Mouse (Mus musculus): ENCODE measurements at regions not wholly inside any gene's neighbourhood (a gene's known extent, or its start where the extent isn't known, plus 50 kb on each side); places are given as distances from the start of the nearest gene placed in this dataset.

- no peaks in the 10 kb centered on the region for H3K79me2 ChIP-seq (ENCODE audit: control insufficient read depth, insufficient read depth, low read length, poor library complexity)
- H3K27ac ChIP-seq (ENCODE audit: control insufficient read depth, low read depth, low read length), result no peak overlapping the region
- no peaks in the 10 kb centered on the region for H3K36me3 ChIP-seq (ENCODE audit: control insufficient read depth in 1 of 2, insufficient read depth in 2 of 2, low read length in 2 of 2)
- H3K27me3 ChIP-seq (ENCODE audit: control insufficient read depth in 1 of 2, insufficient read depth in 2 of 2, low read length in 2 of 2), result no peaks in the 10 kb centered on the region
- no peak overlapping the region for H3K9ac ChIP-seq (ENCODE audit: control insufficient read depth, low read depth, low read length, poor library complexity, severe bottlenecking)
- no peak overlapping the region for H3K4me3 ChIP-seq (ENCODE audit: control insufficient read depth in 1 of 2, insufficient read depth in 1 of 2, low read depth in 2 of 2, low read length in 2 of 2)
- no peak for DNase-seq (ENCODE audit: low read depth, low spot score)
- H3K4me1 ChIP-seq (ENCODE audit: control insufficient read depth in 1 of 2, insufficient read depth in 2 of 2, low read length in 2 of 2), result no peaks in the 10 kb centered on the region
- TF ChIP-seq USF2 (IDR thresholded peaks at IDR 0.05; ENCODE audit: borderline replicate concordance in 1 of 2, insufficient read depth in 1 of 2, low read depth in 1 of 2, low read length in 2 of 2) (no peak), CHD1 (IDR thresholded peaks at IDR 0.05; ENCODE audit: low read depth, low read length) (no peak)
- no peaks in the 10 kb centered on the region for H3K9me3 ChIP-seq (replicated peaks; ENCODE audit: insufficient read depth, low read length)
Observed at GRCm38 (mm10) chr9:46394239-46394638, 74.5 kb upstream of the 4931429L15Rik start.

DNA sequence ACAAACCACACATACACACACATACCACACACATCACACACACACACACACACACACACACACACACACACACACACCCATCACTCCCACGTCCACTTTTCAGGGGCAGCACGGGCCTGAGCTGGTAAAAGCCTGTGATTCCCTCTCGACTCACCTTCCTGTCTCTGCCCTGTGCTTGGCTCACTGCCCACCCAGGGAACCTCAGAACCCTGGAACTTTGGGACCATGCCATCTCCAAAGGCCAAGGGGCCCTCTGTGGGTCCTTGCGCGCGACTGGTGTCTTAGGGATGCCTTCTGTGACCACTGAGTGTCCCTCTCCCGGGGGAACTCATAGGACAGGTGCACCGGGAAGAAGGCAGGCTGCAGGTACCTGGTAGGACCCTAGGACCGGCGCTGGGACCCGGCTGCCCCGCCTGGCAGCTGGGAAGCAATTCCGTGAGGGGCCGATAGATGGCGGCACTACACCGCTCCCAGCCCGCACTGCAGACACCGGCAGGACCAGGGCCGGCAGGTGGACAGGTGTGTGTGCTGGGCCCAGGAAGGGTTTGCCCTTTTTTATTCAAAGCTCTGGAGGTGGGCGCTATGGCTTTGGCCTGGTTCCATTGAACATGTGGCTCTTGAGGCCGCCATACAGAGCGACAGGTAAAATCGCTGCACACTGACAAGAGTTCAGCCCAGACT is 73.0 kb upstream of the 4931429L15Rik start:
- Histone ChIP-seq H3K4me1 (ENCODE audit: control insufficient read depth in 1 of 2, insufficient read depth in 2 of 2, low read length in 2 of 2) (no peaks in the 10 kb centered on the region), H3K9me3 (replicated peaks; ENCODE audit: insufficient read depth, low read length) (no peaks in the 10 kb centered on the region), H3K27me3 (ENCODE audit: control insufficient read depth in 1 of 2, insufficient read depth in 2 of 2, low read length in 2 of 2) (no peaks in the 10 kb centered on the region), H3K36me3 (ENCODE audit: control insufficient read depth in 1 of 2, insufficient read depth in 2 of 2, low read length in 2 of 2) (no peaks in the 10 kb centered on the region), H3K79me2 (ENCODE audit: control insufficient read depth, insufficient read depth, low read length, poor library complexity) (no peaks in the 10 kb centered on the region), H3K9ac (ENCODE audit: control insufficient read depth, low read depth, low read length, poor library complexity, severe bottlenecking) (no peak overlapping the region), H3K4me3 (ENCODE audit: control insufficient read depth in 1 of 2, insufficient read depth in 1 of 2, low read depth in 2 of 2, low read length in 2 of 2) (no peak overlapping the region), H3K27ac (ENCODE audit: control insufficient read depth, low read depth, low read length) (no peak overlapping the region)
- TF ChIP-seq GATA1 (IDR thresholded peaks at IDR 0.05; ENCODE audit: low read depth, low read length), result no peak
- TF ChIP-seq CTCF (IDR thresholded peaks at IDR 0.05 in 2 of 3, conservative IDR thresholded peaks at IDR 0.05 in 1 of 3; ENCODE audit: control insufficient read depth in 1 of 3, insufficient read depth in 1 of 3, low read depth in 2 of 3, low read length in 3 of 3, poor library complexity in 1 of 3, severe bottlenecking in 1 of 3), result peak in 2 of 3 experiments; percentile 29 to 68; a peak in 5 of 6 replicates
- TF ChIP-seq CHD2 (IDR thresholded peaks at IDR 0.05; ENCODE audit: low read length), result no peak
- TF ChIP-seq GABPA (IDR thresholded peaks at IDR 0.05; ENCODE audit: low read depth, low read length), result no peak
- TF ChIP-seq CHD1 (IDR thresholded peaks at IDR 0.05; ENCODE audit: low read depth, low read length), result no peak
- TF ChIP-seq ELF1 (IDR thresholded peaks at IDR 0.05; ENCODE audit: low read depth, low read length), result no peak
- TF ChIP-seq ZKSCAN1 (IDR thresholded peaks at IDR 0.05; ENCODE audit: low read depth, low read length), result no peak
- no peak for TF ChIP-seq POLR2AphosphoS2 (IDR thresholded peaks at IDR 0.05; ENCODE audit: low read length)
- TF ChIP-seq TBP (IDR thresholded peaks at IDR 0.05; ENCODE audit: low read depth, low read length), result no peak
- peak; percentile 29 for TF ChIP-seq RAD21 (IDR thresholded peaks at IDR 0.05; ENCODE audit: low read depth, low read length)
- no peak for TF ChIP-seq USF1 (IDR thresholded peaks at IDR 0.05; ENCODE audit: low read depth, low read length)
- TF ChIP-seq ETS1 (IDR thresholded peaks at IDR 0.05; ENCODE audit: low read depth, low read length), result no peak
- no peak for TF ChIP-seq SIN3A (IDR thresholded peaks at IDR 0.05; ENCODE audit: low read length)
- TF ChIP-seq MXI1 (IDR thresholded peaks at IDR 0.05; ENCODE audit: low read depth, low read length), result no peak
- no peak for DNase-seq (ENCODE audit: low read depth, low spot score)

All from MEL (cell line).